Mouse (Mus musculus) neural tube, embryonic 13.5 days (tissue): ENCODE results near the gene Swap70. TPM values are rescaled to one million over a fixed set of nuclear protein-coding genes. Genes with fewer than 3 reads are reported as not detected.

Experiments
- ATAC-seq: fragments of 200-750 bp; cut with Nextera tagmentation; 2 replicates; pipeline ENCODE4 v1.8.0; 2017; ENCODE audit warnings: low read depth, mild to moderate bottlenecking, moderate TSS enrichment, moderate library complexity
- H3K27ac ChIP-seq: fragments of 300-500 bp; sonication (generic); replicated peaks from 2 replicates; pipeline ENCODE4 v1.5.1; 2015; ENCODE audit warnings: moderate library complexity, mild to moderate bottlenecking, inconsistent platforms
- H3K27me3 ChIP-seq: fragments of 300-500 bp; sonication (generic); 2 replicates; pipeline ENCODE4 v1.6.1; 2015; ENCODE audit warnings: mild to moderate bottlenecking, inconsistent platforms
- H3K36me3 ChIP-seq: fragments of 300-500 bp; sonication (generic); 2 replicates; pipeline ENCODE4 v1.6.1; 2015; ENCODE audit warnings: mild to moderate bottlenecking, inconsistent platforms
- H3K4me1 ChIP-seq: fragments of 300-500 bp; sonication (generic); replicated peaks from 2 replicates; pipeline ENCODE4 v1.6.1; 2015; ENCODE audit warnings: inconsistent platforms
- H3K4me2 ChIP-seq: fragments of 300-500 bp; sonication (generic); 2 replicates; pipeline ENCODE4 v1.6.1; 2015; ENCODE audit warnings: inconsistent platforms, mild to moderate bottlenecking, moderate library complexity
- H3K4me3 ChIP-seq: fragments of 300-500 bp; sonication (generic); 2 replicates; pipeline ENCODE4 v1.5.1; 2015; ENCODE audit warnings: mild to moderate bottlenecking, inconsistent platforms
- H3K9ac ChIP-seq: fragments of 300-500 bp; sonication (generic); 2 replicates; pipeline ENCODE4 v1.6.1; 2015; ENCODE audit warnings: moderate library complexity, mild to moderate bottlenecking, inconsistent platforms
- H3K9me3 ChIP-seq: fragments of 300-500 bp; sonication (generic); 2 replicates; pipeline ENCODE4 v1.6.1; 2016; ENCODE audit warnings: inconsistent platforms
- WGBS: fragments of 180-500 bp; shearing (Covaris S2); methylation state at CpG from one replicate; pipeline ENCODE4 v1.1.7; 2015; 5-methylcytosine and 5-hydroxymethylcytosine counted together
- polyA plus RNA-seq: library from polyadenylated mRNA; unstranded; fragments of >200 nt; fragmentation: Nextera tagmentation; extraction: Ambion mirVana; gene quantifications from 2 replicates; pipeline ENCODE4 v1.2.1, GENCODE M21; 2015

Swap70 gene
- polyA plus RNA-seq, 1 experiment from 2014 or later: 10.4 TPM

GRCm38 (mm10) chr7:110241472-110242289 lies 20.2 kb downstream of the Swap70 start:
- H3K27me3 ChIP-seq: no peaks in the 10 kb centered on the region
- peaks cover 17% of the 10 kb centered on the region; the same call in 1 of the 2 replicates for H3K4me1 ChIP-seq
- WGBS: 62% methylated on average over 9 of the region's 9 CpGs
- H3K9ac ChIP-seq: no peak overlapping the region
- ATAC-seq: no peak
- no peak overlapping the region for H3K27ac ChIP-seq
- H3K4me2 ChIP-seq: no peak overlapping the region
- no peak overlapping the region for H3K4me3 ChIP-seq
- H3K9me3 ChIP-seq: no peaks in the 10 kb centered on the region
- H3K36me3 ChIP-seq: no peaks in the 10 kb centered on the region

- Histone ChIP-seq H3K4me3 (no peak overlapping the region), H3K4me2 (no peak overlapping the region), H3K4me1 (peaks cover 16% of the 10 kb centered on the region; the same call in 1 of the 2 replicates), H3K36me3 (no peaks in the 10 kb centered on the region), H3K9ac (no peak overlapping the region), H3K9me3 (no peaks in the 10 kb centered on the region), H3K27ac (no peak overlapping the region), H3K27me3 (no peaks in the 10 kb centered on the region)
- 94% methylated on average over 5 of the region's 5 CpGs for WGBS
- ATAC-seq: no peak
Measured at GRCm38 (mm10) chr7:110242290-110242581, 20.7 kb downstream of the Swap70 start.

- Histone ChIP-seq H3K9me3 (no peaks in the 10 kb centered on the region), H3K27ac (no peak overlapping the region), H3K9ac (no peak overlapping the region), H3K4me3 (no peak overlapping the region), H3K4me1 (no peaks in the 10 kb centered on the region), H3K4me2 (no peak overlapping the region), H3K27me3 (no peaks in the 10 kb centered on the region), H3K36me3 (no peaks in the 10 kb centered on the region)
- WGBS: 93% methylated on average over 9 of the region's 9 CpGs
- ATAC-seq: no peak
Measured at GRCm38 (mm10) chr7:110245128-110245527, 23.6 kb downstream of the Swap70 start.

DNA sequence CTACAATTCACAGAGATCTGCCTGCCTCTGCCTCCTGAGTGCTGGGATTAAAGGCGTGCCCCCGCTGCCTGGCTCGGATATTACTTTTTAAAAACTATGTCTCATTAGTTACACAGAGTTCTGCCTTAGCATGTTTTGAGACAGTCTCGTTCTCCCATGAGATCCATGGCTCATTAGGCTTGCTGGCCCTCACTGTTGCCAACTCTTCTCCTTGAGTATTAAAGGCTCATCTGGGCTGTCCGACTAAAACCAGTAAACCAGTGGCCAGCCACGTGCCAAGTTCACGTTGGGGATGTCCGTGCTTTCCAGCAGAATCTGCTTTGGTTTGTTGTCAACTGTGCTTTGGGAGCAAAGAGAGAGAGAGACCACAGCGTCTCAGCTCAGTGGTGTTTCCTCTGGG lies 25.0 kb downstream of the Swap70 start:
- H3K4me2 ChIP-seq: no peak overlapping the region
- WGBS: 91% methylated on average over 9 of the region's 9 CpGs
- H3K4me3 ChIP-seq: no peak overlapping the region
- no peak overlapping the region for H3K27ac ChIP-seq
- H3K4me1 ChIP-seq: no peaks in the 10 kb centered on the region
- H3K9ac ChIP-seq: no peak overlapping the region
- H3K27me3 ChIP-seq: no peaks in the 10 kb centered on the region
- H3K36me3 ChIP-seq: no peaks in the 10 kb centered on the region
- no peak for ATAC-seq
- no peaks in the 10 kb centered on the region for H3K9me3 ChIP-seq

DNA sequence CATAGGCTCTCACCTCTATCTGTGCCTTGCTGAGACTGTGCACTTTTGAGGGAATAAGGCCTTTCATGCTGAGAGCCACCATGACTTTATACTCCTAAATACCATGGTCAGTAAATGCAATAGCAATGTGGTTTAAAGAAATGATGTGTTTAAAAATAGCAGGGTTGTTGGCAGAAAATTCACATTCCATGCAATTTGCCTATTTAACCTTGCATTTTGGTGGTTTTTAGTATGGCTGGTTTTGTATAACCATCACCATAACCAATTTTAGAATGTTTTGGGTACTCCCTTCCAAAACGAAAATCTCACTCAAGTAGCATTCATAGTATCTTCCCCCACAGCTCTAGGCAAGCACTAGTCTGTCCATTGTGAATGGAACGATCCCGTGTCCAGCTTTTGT lies 26.3 kb downstream of the Swap70 start:
- Histone ChIP-seq H3K9me3 (0 out of 2 replicates have a peak, but pooled peaks cover 3% of the 10 kb centered on the region), H3K36me3 (0 out of 2 replicates have a peak, but pooled peaks cover 6% of the 10 kb centered on the region), H3K4me1 (no peaks in the 10 kb centered on the region), H3K27me3 (no peaks in the 10 kb centered on the region), H3K4me2 (no peak overlapping the region), H3K27ac (no peak overlapping the region), H3K4me3 (no peak overlapping the region), H3K9ac (no peak overlapping the region)
- WGBS: 93% methylated on average over 3 of the region's 3 CpGs
- ATAC-seq: no peak

GRCm38 (mm10) chr7:110248677-110249076 lies 27.2 kb downstream of the Swap70 start:
- Histone ChIP-seq H3K4me1 (no peaks in the 10 kb centered on the region), H3K9me3 (0 out of 2 replicates have a peak, but pooled peaks cover 3% of the 10 kb centered on the region), H3K9ac (no peak overlapping the region), H3K27me3 (no peaks in the 10 kb centered on the region), H3K27ac (no peak overlapping the region), H3K4me3 (no peak overlapping the region), H3K36me3 (0 out of 2 replicates have a peak, but pooled peaks cover 7% of the 10 kb centered on the region), H3K4me2 (no peak overlapping the region)
- ATAC-seq: no peak
- WGBS: 97% methylated on average over 4 of the region's 4 CpGs

GRCm38 (mm10) chr7:110253861-110254260 lies 32.4 kb downstream of the Swap70 start:
- Histone ChIP-seq H3K4me1 (no peaks in the 10 kb centered on the region), H3K9ac (no peak overlapping the region), H3K4me3 (no peak overlapping the region), H3K4me2 (no peak overlapping the region), H3K36me3 (0 out of 2 replicates have a peak, but pooled peaks cover 7% of the 10 kb centered on the region), H3K27ac (no peak overlapping the region), H3K27me3 (no peaks in the 10 kb centered on the region), H3K9me3 (0 out of 2 replicates have a peak, but pooled peaks cover 3% of the 10 kb centered on the region)
- no peak for ATAC-seq
- 43% methylated on average over 2 of the region's 2 CpGs for WGBS

DNA sequence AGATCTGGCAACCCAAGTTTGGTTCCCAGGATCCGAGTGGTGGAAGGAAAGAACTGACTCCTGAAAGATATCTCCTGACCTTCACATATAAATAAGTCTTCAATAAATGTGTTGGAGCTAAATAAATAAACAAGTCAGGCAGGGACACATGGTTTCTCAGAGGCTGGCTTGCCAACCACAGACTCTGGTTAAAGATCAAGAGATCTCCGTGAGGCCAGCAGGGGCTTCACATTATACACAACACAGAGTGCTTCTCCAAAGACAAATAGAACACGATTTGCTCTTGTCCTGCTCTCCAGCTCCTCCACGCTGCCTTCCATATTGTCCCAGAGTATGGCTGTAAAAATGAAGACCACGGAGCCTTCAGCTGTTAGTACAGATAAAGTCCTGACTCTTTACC lies 32.9 kb downstream of the Swap70 start:
- no peaks in the 10 kb centered on the region for H3K4me1 ChIP-seq
- no peak overlapping the region for H3K4me3 ChIP-seq
- H3K9ac ChIP-seq: no peak overlapping the region
- ATAC-seq: no peak
- no peak overlapping the region for H3K27ac ChIP-seq
- H3K27me3 ChIP-seq: no peaks in the 10 kb centered on the region
- 0 out of 2 replicates have a peak, but pooled peaks cover 7% of the 10 kb centered on the region for H3K36me3 ChIP-seq
- no peak overlapping the region for H3K4me2 ChIP-seq
- WGBS: 93% methylated on average over 5 of the region's 5 CpGs
- H3K9me3 ChIP-seq: 0 out of 2 replicates have a peak, but pooled peaks cover 3% of the 10 kb centered on the region

GRCm38 (mm10) chr7:110257059-110257458 lies 35.5 kb downstream of the Swap70 start:
- Histone ChIP-seq H3K4me1 (no peaks in the 10 kb centered on the region), H3K9me3 (0 out of 2 replicates have a peak, but pooled peaks cover 3% of the 10 kb centered on the region), H3K9ac (no peak overlapping the region), H3K27me3 (no peaks in the 10 kb centered on the region), H3K27ac (no peak overlapping the region), H3K4me2 (no peak overlapping the region), H3K4me3 (no peak overlapping the region), H3K36me3 (0 out of 2 replicates have a peak, but pooled peaks cover 7% of the 10 kb centered on the region)
- WGBS: 85% methylated on average over 2 of the region's 2 CpGs
- no peak for ATAC-seq

- H3K27ac ChIP-seq: no peak overlapping the region
- no peak for ATAC-seq
- H3K4me3 ChIP-seq: no peak overlapping the region
- no peak overlapping the region for H3K9ac ChIP-seq
- no peaks in the 10 kb centered on the region for H3K36me3 ChIP-seq
- 85% methylated on average over 11 of the region's 11 CpGs for WGBS
- H3K4me2 ChIP-seq: no peak overlapping the region
- H3K9me3 ChIP-seq: no peaks in the 10 kb centered on the region
- H3K27me3 ChIP-seq: no peaks in the 10 kb centered on the region
- no peaks in the 10 kb centered on the region for H3K4me1 ChIP-seq
Measured at GRCm38 (mm10) chr7:110258196-110258950, 36.9 kb downstream of the Swap70 start.

- 0 out of 2 replicates have a peak overlapping the region, but pooled peaks have one; percentile 13 for H3K27ac ChIP-seq
- ATAC-seq: no peak
- no peak overlapping the region for H3K4me2 ChIP-seq
- H3K4me3 ChIP-seq: no peak overlapping the region
- H3K9ac ChIP-seq: no peak overlapping the region
- H3K36me3 ChIP-seq: no peaks in the 10 kb centered on the region
- H3K9me3 ChIP-seq: no peaks in the 10 kb centered on the region
- 86% methylated on average over 4 of the region's 4 CpGs for whole genome bisulfite sequencing
- no peaks in the 10 kb centered on the region for H3K4me1 ChIP-seq
- H3K27me3 ChIP-seq: no peaks in the 10 kb centered on the region
Measured at GRCm38 (mm10) chr7:110259966-110260711, 38.6 kb downstream of the Swap70 start.

GRCm38 (mm10) chr7:110261807-110262206 lies 40.3 kb downstream of the Swap70 start:
- Histone ChIP-seq H3K4me1 (no peaks in the 10 kb centered on the region), H3K36me3 (no peaks in the 10 kb centered on the region), H3K9me3 (no peaks in the 10 kb centered on the region), H3K27me3 (no peaks in the 10 kb centered on the region), H3K27ac (no peak overlapping the region), H3K4me2 (no peak overlapping the region), H3K4me3 (no peak overlapping the region), H3K9ac (no peak overlapping the region)
- WGBS: 87% methylated on average over 4 of the region's 4 CpGs
- ATAC-seq: no peak
